Mouse (Mus musculus) lung, embryonic 15.5 days (tissue): ENCODE measurements at regions not wholly inside any gene's neighbourhood (a gene's known extent, or its start where the extent isn't known, plus 50 kb on each side); places are given as distances from the start of the nearest gene placed in this dataset.
A peak's percentile ranks its signal among the peaks of the same experiment; 100 is the strongest.

Source experiments
- ATAC-seq: fragments of 200-750 bp; cut with Nextera tagmentation; 2 replicates; pipeline ENCODE4 v1.8.0; 2017; ENCODE audit warnings: moderate number of reproducible peaks, borderline replicate concordance; ENCODE audit not compliant: low FRiP score, low TSS enrichment; ENCODE audit errors: extremely low read depth
- H3K27ac ChIP-seq: fragments of 300-500 bp; sonication (generic); 2 replicates; pipeline ENCODE4 v1.5.1; 2015; ENCODE audit warnings: moderate library complexity, mild to moderate bottlenecking, inconsistent platforms
- H3K27me3 ChIP-seq: fragments of 300-500 bp; sonication (generic); 2 replicates; pipeline ENCODE4 v1.6.1; 2015; ENCODE audit warnings: inconsistent platforms
- H3K36me3 ChIP-seq: fragments of 300-500 bp; sonication (generic); 2 replicates; pipeline ENCODE4 v1.6.1; 2015; ENCODE audit warnings: inconsistent platforms
- H3K4me1 ChIP-seq: fragments of 300-500 bp; sonication (generic); 2 replicates; pipeline ENCODE4 v1.6.1; 2015; ENCODE audit warnings: inconsistent platforms
- H3K4me2 ChIP-seq: fragments of 300-500 bp; sonication (generic); 2 replicates; pipeline ENCODE4 v1.6.1; 2015; ENCODE audit warnings: inconsistent platforms, mild to moderate bottlenecking, moderate library complexity
- H3K4me3 ChIP-seq: fragments of 300-500 bp; sonication (generic); 2 replicates; pipeline ENCODE4 v1.5.1; 2015; ENCODE audit warnings: mild to moderate bottlenecking, inconsistent platforms
- H3K9ac ChIP-seq: fragments of 300-500 bp; sonication (generic); 2 replicates; pipeline ENCODE4 v1.6.1; 2015; ENCODE audit warnings: inconsistent platforms
- H3K9me3 ChIP-seq: fragments of 300-500 bp; sonication (generic); 2 replicates; pipeline ENCODE4 v1.6.1; 2016; ENCODE audit warnings: inconsistent platforms
- WGBS: fragments of 180-500 bp; shearing (Covaris S2); methylation state at CpG from one replicate; pipeline ENCODE4 v1.1.7; 2015; 5-methylcytosine and 5-hydroxymethylcytosine counted together

DNA sequence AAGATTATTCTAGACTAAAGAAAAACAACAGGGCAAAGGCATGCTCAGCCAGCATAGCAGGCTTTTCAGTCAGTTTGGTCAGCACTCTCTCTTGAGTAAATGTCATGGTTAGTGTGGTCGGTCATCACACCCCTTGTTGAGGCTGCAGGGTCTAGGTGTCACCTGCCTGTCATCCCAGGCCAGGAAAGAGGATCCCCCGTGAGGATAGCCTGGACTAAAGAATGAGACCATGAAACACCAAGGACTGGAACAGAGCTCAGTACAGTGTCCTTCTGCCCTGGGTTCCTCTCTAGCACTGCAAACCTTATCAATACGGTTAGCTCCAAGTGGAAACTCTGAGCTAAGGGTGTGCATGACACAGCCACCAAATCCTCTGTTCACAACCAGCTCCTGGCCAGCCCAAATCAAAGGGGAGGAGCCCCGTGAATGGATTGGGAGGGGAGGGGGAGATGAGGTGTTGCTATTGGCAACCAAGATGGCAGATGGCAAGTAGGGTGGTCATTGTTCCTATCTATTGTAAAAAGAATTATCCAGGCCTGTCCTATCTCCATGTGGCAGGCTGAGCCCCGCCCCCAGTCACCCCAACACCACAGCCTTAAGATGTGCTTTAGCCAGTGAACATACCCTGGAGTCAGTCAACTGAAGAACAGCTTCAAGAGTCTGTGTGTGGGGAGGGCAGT, 87.4 kb downstream of the Cstad start:
- ATAC-seq = no peak
- no peaks in the 10 kb centered on the region for H3K27me3 ChIP-seq
- H3K4me3 ChIP-seq = no peak overlapping the region
- 56% methylated on average over 5 of the region's 5 CpGs for WGBS
- no peak overlapping the region for H3K9ac ChIP-seq
- no peak overlapping the region for H3K4me2 ChIP-seq
- H3K27ac ChIP-seq = peak overlapping the region; percentile 67
- peaks cover 48% of the 10 kb centered on the region for H3K4me1 ChIP-seq
- H3K9me3 ChIP-seq = peaks cover 4% of the 10 kb centered on the region; the same call in 1 of the 2 replicates
- no peaks in the 10 kb centered on the region for H3K36me3 ChIP-seq

DNA sequence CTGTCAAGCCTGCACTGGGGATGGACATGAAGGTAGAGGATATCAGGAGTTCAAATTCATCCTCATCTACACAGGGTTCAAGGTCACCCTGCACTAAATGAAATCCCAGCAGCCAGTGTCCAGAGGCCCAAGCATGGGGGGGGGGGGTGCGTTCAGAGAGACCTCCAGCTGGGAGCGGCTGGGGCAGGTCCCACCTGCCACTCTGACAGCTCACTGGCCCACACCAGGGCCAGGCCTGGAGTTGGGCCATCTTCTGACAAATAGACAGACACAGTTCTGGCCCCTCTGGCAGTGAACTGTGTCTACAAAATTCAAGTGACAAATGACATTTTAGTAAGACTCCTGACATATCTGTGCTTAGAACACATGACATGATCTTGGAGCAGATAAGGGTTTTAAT, 86.8 kb downstream of the Cstad start:
- Histone ChIP-seq H3K9me3 (peaks cover 4% of the 10 kb centered on the region; the same call in 1 of the 2 replicates), H3K9ac (no peak overlapping the region), H3K27ac (peak overlapping the region; percentile 67), H3K36me3 (no peaks in the 10 kb centered on the region), H3K4me3 (no peak overlapping the region), H3K4me1 (peaks cover 46% of the 10 kb centered on the region), H3K4me2 (no peak overlapping the region), H3K27me3 (no peaks in the 10 kb centered on the region)
- 48% methylated on average over 2 of the region's 2 CpGs for WGBS
- 0 out of 2 replicates have a peak, but pooled peaks have one; percentile 29 for ATAC-seq

DNA sequence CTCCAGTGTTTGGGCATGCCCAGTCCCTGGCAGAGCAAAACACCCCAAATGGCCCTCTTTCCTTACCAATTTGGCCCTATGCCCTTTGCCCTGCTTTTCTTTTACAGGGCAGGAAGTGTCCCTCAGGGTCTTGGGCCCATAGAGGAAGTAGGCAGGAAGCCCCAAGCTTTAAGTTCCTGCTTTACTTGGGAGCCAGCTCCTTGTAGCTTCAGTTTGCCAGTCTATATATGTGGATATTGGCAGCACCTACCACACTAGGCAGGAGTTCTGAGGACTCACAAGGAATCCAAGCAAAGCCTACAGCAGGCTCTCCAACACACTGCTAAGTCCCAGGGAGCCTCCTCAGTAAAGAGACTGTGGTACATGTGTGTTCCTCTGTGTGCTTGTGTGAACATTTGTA, 84.2 kb downstream of the Cstad start:
- Histone ChIP-seq H3K27me3 (no peaks in the 10 kb centered on the region), H3K4me3 (no peak overlapping the region), H3K27ac (0 out of 2 replicates have a peak overlapping the region, but pooled peaks have one; percentile 9), H3K9me3 (peaks cover 4% of the 10 kb centered on the region; the same call in 1 of the 2 replicates), H3K4me1 (peaks cover 33% of the 10 kb centered on the region), H3K36me3 (no peaks in the 10 kb centered on the region), H3K4me2 (no peak overlapping the region), H3K9ac (no peak overlapping the region)
- no peak for ATAC-seq

DNA sequence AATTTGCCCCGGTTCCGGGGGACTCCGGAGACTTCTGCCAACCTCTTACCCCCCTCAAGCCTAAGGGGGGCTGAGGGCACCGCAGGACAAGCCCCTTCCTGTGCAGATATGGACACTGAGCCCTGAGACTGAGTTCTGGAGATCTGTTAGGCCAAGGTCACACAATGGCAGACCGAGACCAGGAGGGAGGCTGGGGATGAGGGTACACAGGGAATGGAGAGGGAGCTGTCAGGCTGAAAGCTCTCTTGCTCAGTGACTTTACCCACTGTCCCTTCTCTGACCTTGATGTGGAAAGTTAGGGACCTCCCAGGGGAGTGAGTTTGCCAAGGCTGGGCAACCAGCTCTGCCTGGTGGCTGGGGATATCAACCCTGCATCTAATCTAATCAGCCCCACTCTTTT, 82.7 kb downstream of the Cstad start:
- H3K27ac ChIP-seq = peak overlapping the region; percentile 96
- no peaks in the 10 kb centered on the region for H3K27me3 ChIP-seq
- peak overlapping the region; percentile 42; the same call in 1 of the 2 replicates for H3K9ac ChIP-seq
- ATAC-seq = peak; percentile 17; the same call in 1 of the 2 replicates
- peaks cover 4% of the 10 kb centered on the region; the same call in 1 of the 2 replicates for H3K9me3 ChIP-seq
- H3K4me3 ChIP-seq = peak overlapping the region; percentile 31
- H3K4me1 ChIP-seq = peaks cover 30% of the 10 kb centered on the region
- H3K4me2 ChIP-seq = peak overlapping the region; percentile 63
- H3K36me3 ChIP-seq = no peaks in the 10 kb centered on the region
- 3% methylated on average over 5 of the region's 5 CpGs for WGBS

DNA sequence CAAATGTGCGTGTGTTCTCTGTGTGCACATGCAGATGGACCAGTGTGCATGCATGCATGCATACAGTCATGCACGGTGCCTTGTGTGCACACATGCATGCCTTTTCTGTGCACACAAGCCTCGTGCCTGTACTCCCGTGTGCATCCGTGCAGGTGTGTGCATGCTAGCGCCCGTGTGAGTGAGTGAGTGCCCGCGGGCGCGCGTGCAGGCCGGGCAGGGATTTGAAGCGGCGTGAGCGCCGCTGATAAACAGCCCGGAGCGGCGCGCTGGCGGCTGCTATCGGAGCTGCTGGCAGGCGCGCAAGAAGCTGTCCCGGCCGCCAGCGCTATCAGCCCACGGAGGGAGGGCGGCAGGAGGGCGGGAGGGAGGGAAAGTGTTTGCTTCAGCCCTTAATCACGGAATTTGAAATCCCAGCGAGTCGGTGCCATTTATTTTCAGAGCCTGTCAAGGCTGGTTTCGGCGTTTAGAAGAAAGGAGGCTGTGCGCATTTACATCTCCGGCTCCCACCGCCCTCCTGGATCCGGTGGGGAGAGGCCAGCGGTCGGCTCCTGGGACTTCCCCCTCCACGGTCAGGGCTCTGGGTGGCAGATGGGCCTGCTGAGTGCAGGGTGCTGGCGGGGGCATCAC, 82.1 kb downstream of the Cstad start:
- peak overlapping the region; percentile 63 for H3K4me2 ChIP-seq
- peaks cover 25% of the 10 kb centered on the region for H3K4me1 ChIP-seq
- ATAC-seq = peak; percentile 80
- peak overlapping the region; percentile 42 for H3K9ac ChIP-seq
- H3K27ac ChIP-seq = peak overlapping the region; percentile 96
- under 1% methylated on average over 44 of the region's 44 CpGs for WGBS
- H3K27me3 ChIP-seq = no peaks in the 10 kb centered on the region
- peak overlapping the region; percentile 31 for H3K4me3 ChIP-seq
- no peaks in the 10 kb centered on the region for H3K36me3 ChIP-seq
- peaks cover 4% of the 10 kb centered on the region; the same call in 1 of the 2 replicates for H3K9me3 ChIP-seq

DNA sequence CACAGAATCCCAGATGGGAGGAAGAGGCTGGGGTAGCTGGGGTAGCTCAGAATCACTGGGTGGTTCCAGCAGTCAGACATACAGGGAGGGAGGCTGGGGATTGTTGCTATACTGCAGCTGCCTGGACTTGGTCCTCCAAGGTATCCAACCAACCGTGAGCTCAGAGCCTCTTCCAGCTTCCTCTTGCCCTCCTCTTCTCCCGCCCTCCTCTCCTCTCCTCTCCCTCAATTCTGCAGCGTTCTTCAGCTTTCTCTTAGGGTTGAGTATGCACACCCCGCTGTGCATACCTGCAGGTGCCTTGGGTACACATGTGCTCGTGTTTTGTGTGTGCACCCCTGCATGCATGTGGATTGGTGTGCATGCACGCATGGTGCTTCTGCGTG, 81.6 kb downstream of the Cstad start:
- Histone ChIP-seq H3K36me3 (no peaks in the 10 kb centered on the region), H3K27ac (peak overlapping the region; percentile 96), H3K4me3 (peak overlapping the region; percentile 31), H3K9ac (peak overlapping the region; percentile 35; the same call in 1 of the 2 replicates), H3K4me2 (peak overlapping the region; percentile 63), H3K9me3 (peaks cover 4% of the 10 kb centered on the region; the same call in 1 of the 2 replicates), H3K27me3 (no peaks in the 10 kb centered on the region), H3K4me1 (peaks cover 25% of the 10 kb centered on the region)
- WGBS = 7% methylated on average over 7 of the region's 7 CpGs
- peak; percentile 2; the same call in 1 of the 2 replicates for ATAC-seq

DNA sequence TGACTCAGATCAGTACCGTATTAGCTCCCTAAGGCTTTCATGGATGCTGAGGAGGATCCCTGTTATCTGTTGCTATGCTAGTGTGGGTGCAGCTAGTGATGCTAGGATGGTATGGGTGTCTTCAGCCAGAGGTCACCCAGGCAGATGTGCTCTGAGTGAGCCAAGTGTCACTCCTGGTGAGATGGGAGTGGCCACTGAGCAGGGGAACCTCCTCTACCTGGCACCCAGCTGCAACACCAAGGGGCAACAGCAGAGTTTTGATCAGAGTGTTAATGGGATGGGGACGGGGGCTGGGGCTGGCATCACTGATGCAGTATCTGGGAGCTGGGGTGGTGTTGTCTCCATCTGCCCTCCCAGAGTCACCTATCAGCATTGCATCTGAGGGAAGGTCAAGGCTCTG, 81.0 kb downstream of the Cstad start:
- no peaks in the 10 kb centered on the region for H3K27me3 ChIP-seq
- WGBS = 81% methylated on average over 2 of the region's 2 CpGs
- H3K4me1 ChIP-seq = peaks cover 25% of the 10 kb centered on the region
- no peak overlapping the region for H3K4me2 ChIP-seq
- H3K9ac ChIP-seq = no peak overlapping the region
- H3K9me3 ChIP-seq = peaks cover 4% of the 10 kb centered on the region; the same call in 1 of the 2 replicates
- peak overlapping the region; percentile 96 for H3K27ac ChIP-seq
- ATAC-seq = no peak
- H3K4me3 ChIP-seq = no peak overlapping the region
- H3K36me3 ChIP-seq = no peaks in the 10 kb centered on the region

DNA sequence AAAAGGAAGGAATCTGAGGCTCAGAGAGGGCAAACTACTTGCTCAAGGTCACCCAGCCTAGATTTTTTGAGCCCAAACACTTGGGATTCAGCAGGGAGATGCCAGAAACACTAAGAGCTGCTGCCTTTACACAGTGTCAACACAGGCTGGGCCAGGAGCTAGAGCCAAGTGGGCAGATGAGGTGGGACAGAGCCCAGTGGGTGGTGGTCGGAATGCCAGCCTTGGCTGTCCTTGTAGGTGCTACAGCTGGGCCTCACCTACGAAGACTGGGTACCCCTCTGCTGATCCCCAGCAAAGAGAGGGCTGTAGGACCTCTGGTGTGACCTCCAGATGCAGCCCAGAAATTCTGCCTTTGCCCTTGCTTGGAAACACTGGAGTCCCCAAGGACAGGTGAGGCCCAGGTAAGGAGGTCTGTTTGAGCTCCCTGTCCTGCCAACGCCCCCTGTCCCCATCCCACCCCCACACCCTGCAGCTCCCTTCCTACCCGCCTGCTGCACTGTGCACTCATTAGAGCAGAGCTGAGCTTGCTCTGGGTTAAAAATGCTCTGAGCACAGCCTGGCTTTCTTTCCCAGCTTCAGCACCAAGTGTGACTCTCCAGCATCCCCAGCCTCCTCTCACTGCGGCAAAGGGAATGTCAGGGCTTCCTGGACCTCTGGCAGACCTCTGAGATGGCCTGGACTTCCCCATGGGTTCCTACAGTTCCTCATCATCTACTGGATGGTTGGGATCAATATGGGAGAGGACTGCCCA, 76.2 kb downstream of the Cstad start:
- ATAC-seq = no peak
- 45% methylated on average over 5 of the region's 5 CpGs for WGBS
- Histone ChIP-seq H3K36me3 (no peaks in the 10 kb centered on the region), H3K9me3 (no peaks in the 10 kb centered on the region), H3K4me3 (no peak overlapping the region), H3K4me1 (peaks cover 29% of the 10 kb centered on the region), H3K27me3 (no peaks in the 10 kb centered on the region), H3K9ac (no peak overlapping the region), H3K4me2 (no peak overlapping the region), H3K27ac (no peak overlapping the region)

DNA sequence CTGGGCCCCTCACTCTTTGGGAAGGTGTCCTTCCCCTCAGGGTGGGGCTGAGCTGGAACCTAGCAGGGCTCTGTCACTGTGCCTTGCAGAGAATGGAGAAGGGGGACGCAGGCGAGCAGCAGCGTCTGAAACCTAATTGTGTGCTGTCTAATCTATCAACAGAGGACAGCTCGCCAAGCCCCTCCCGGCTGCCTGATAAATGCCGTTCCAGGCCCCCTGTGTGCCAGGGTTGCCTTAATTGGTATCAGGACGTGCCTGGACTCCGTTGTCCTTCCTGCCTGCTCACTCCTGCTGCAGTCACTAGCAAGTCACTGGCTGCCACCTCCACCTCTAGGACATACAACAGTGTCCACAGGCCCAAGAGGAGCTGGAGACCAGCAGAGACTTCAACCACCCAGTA, 72.6 kb downstream of the Cstad start:
- no peaks in the 10 kb centered on the region for H3K36me3 ChIP-seq
- H3K4me2 ChIP-seq = no peak overlapping the region
- H3K27me3 ChIP-seq = no peaks in the 10 kb centered on the region
- H3K9ac ChIP-seq = no peak overlapping the region
- WGBS = 16% methylated on average over 8 of the region's 8 CpGs
- ATAC-seq = no peak
- no peaks in the 10 kb centered on the region for H3K9me3 ChIP-seq
- peak overlapping the region; percentile 71 for H3K27ac ChIP-seq
- no peak overlapping the region for H3K4me3 ChIP-seq
- peaks cover 33% of the 10 kb centered on the region for H3K4me1 ChIP-seq

DNA sequence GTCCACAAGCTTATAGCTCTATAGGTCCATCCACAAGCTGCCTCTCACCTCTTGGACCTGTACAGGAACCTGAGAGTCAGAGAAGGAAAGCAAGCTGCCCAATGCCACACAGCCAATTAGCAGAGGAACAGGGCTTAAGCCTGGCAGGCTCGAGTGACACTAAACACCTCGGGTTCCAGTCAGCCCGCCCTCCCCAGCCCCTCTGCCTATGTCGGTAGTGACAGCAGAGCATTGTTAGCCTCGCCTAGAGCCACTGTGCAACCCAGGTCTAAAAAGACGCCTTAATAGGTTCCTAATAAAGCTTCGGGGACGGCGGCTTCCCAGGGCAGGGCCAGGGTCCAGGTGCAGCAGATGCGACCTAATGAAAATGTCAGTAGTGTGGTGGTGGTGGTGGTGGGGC, 66.3 kb downstream of the Cstad start:
- H3K27me3 ChIP-seq = no peaks in the 10 kb centered on the region
- no peak overlapping the region for H3K4me2 ChIP-seq
- H3K36me3 ChIP-seq = no peaks in the 10 kb centered on the region
- WGBS = 60% methylated on average over 10 of the region's 10 CpGs
- peaks cover 55% of the 10 kb centered on the region for H3K4me1 ChIP-seq
- H3K9me3 ChIP-seq = no peaks in the 10 kb centered on the region
- no peak overlapping the region for H3K4me3 ChIP-seq
- no peak overlapping the region for H3K9ac ChIP-seq
- ATAC-seq = no peak
- H3K27ac ChIP-seq = no peak overlapping the region

DNA sequence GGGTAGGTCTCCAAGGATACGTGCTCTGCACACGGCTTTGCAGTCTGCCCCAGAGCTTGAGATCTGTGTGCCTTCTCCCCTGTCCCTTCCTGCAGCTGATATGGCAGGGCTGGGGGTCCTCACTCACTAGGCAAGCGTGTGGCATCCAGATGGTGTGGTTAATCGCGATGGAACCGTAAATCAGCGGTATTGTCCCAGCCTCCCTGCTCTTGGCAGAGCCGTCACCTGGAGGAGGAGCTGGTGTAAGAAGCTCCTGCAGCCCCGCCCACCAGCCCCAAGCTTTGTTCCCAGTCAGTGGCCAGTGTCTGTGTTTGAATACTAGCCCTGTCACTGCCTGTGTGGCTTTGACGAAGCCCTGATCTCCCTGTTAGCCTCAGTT, 65.8 kb downstream of the Cstad start:
- no peak for ATAC-seq
- no peaks in the 10 kb centered on the region for H3K9me3 ChIP-seq
- WGBS = 20% methylated on average over 10 of the region's 10 CpGs
- no peak overlapping the region for H3K9ac ChIP-seq
- no peaks in the 10 kb centered on the region for H3K27me3 ChIP-seq
- H3K27ac ChIP-seq = peak overlapping the region; percentile 99
- peaks cover 55% of the 10 kb centered on the region for H3K4me1 ChIP-seq
- no peak overlapping the region for H3K4me2 ChIP-seq
- no peaks in the 10 kb centered on the region for H3K36me3 ChIP-seq
- H3K4me3 ChIP-seq = no peak overlapping the region
